Mouse (Mus musculus) fibroblast of lung, adult 2 months (primary cell): ENCODE measurements around the gene B4galnt2.
"Not testable (repeated sequence)": the region's sequence is repeated elsewhere in the genome, so short reads cannot be mapped to it uniquely, and the experiment has no call there.

Experiments
- DNase-seq: peaks from one replicate; pipeline ENCODE4 v3.0.0-alpha.2; 2011; ENCODE audit warnings: low read depth

B4galnt2 gene

GRCm38 (mm10) chr11:95896446-95897179 is 18.1 kb downstream of the B4galnt2 start:
- no peak for DNase-seq

- no peak for DNase-seq
These were observed 24.1 kb downstream of the B4galnt2 start for GRCm38 (mm10) chr11:95890462-95891051.

- DNase-seq: not testable (repeated sequence)
These were observed 34.8 kb downstream of the B4galnt2 start for GRCm38 (mm10) chr11:95879861-95880260.

- DNase-seq: no peak
These were observed 38.4 kb downstream of the B4galnt2 start for GRCm38 (mm10) chr11:95876296-95876695.

- DNase-seq: no peak
These were observed 38.9 kb downstream of the B4galnt2 start for GRCm38 (mm10) chr11:95875804-95876203.

- no peak for DNase-seq
These were observed 44.7 kb downstream of the B4galnt2 start for GRCm38 (mm10) chr11:95869918-95870470.

GRCm38 (mm10) chr11:95869442-95869841 is 45.2 kb downstream of the B4galnt2 start:
- no peak for DNase-seq

- no peak for DNase-seq
These were observed 53.3 kb downstream of the B4galnt2 start for GRCm38 (mm10) chr11:95861397-95861796.

GRCm38 (mm10) chr11:95860071-95860490 is 54.6 kb downstream of the B4galnt2 start:
- no peak for DNase-seq

GRCm38 (mm10) chr11:95859468-95859855 is 55.2 kb downstream of the B4galnt2 start:
- DNase-seq: peak; percentile 46

GRCm38 (mm10) chr11:95858528-95859467 is 55.9 kb downstream of the B4galnt2 start:
- peak; percentile 94 for DNase-seq

- DNase-seq: no peak
These were observed 56.8 kb downstream of the B4galnt2 start for GRCm38 (mm10) chr11:95857716-95858527.

GRCm38 (mm10) chr11:95857306-95857705 is 57.4 kb downstream of the B4galnt2 start:
- DNase-seq: no peak

- DNase-seq: no peak
These were observed 61.0 kb downstream of the B4galnt2 start for GRCm38 (mm10) chr11:95853684-95854083.

- no peak for DNase-seq
These were observed 63.8 kb downstream of the B4galnt2 start for GRCm38 (mm10) chr11:95850898-95851297.

- DNase-seq: no peak
These were observed 69.8 kb downstream of the B4galnt2 start for GRCm38 (mm10) chr11:95844935-95845334.

GRCm38 (mm10) chr11:95843421-95843950 is 71.2 kb downstream of the B4galnt2 start:
- DNase-seq: no peak

- DNase-seq: no peak
These were observed 71.7 kb downstream of the B4galnt2 start for GRCm38 (mm10) chr11:95842953-95843352.

- no peak for DNase-seq
These were observed 72.5 kb downstream of the B4galnt2 start, which contains the start of gene Abi3 for GRCm38 (mm10) chr11:95842074-95842681. Abi3 (minus strand) TSS chr11:95842476.

- no peak for DNase-seq
These were observed 73.2 kb downstream of the B4galnt2 start for GRCm38 (mm10) chr11:95841498-95841830.
